Mouse (Mus musculus) hindbrain, postnatal 0 days (tissue): Measurements from ENCODE around the gene Cbln3. TPM values are rescaled to one million over a fixed set of nuclear protein-coding genes. Genes with fewer than 3 reads are reported as not detected.
A peak's percentile ranks its signal among the peaks of the same experiment; 100 is the strongest.

Experiments used
- ATAC-seq: fragments of 200-750 bp; cut with Nextera tagmentation; 2 replicates; pipeline ENCODE4 v1.8.0; 2017; ENCODE audit warnings: mild to moderate bottlenecking, moderate TSS enrichment, moderate library complexity
- DNase-seq: peaks from one replicate; pipeline ENCODE4 v3.0.0-alpha.2; 2015; ENCODE audit warnings: low spot score
- H3K27ac ChIP-seq: fragments of 300-500 bp; sonication (generic); 2 replicates; pipeline ENCODE4 v1.5.1; 2014; ENCODE audit warnings: mild to moderate bottlenecking
- H3K27me3 ChIP-seq: fragments of 300-500 bp; sonication (generic); 2 replicates; pipeline ENCODE4 v1.6.1; 2014; ENCODE audit warnings: low read length, mixed read lengths; ENCODE audit not compliant: insufficient read depth
- H3K36me3 ChIP-seq: fragments of 300-500 bp; sonication (generic); 2 replicates; pipeline ENCODE4 v1.6.1; 2014; ENCODE audit warnings: low read length, mixed read lengths; ENCODE audit not compliant: insufficient read depth
- H3K4me1 ChIP-seq: fragments of 300-500 bp; sonication (generic); 2 replicates; pipeline ENCODE4 v1.6.1; 2014; ENCODE audit warnings: antibody characterized with exemption, low read length, mixed read lengths; ENCODE audit not compliant: insufficient read depth
- H3K4me2 ChIP-seq: fragments of 300-500 bp; sonication (generic); 2 replicates; pipeline ENCODE4 v1.6.1; 2014; ENCODE audit warnings: low read depth, mild to moderate bottlenecking, low read length, moderate library complexity, mixed read lengths
- H3K4me3 ChIP-seq: fragments of 300-500 bp; sonication (generic); 2 replicates; pipeline ENCODE4 v1.5.1; 2014; ENCODE audit warnings: low read length
- H3K9ac ChIP-seq: fragments of 300-500 bp; sonication (generic); replicated peaks from 2 replicates; pipeline ENCODE4 v1.6.1; 2014; ENCODE audit warnings: mild to moderate bottlenecking, low read length, moderate library complexity, mixed read lengths
- H3K9me3 ChIP-seq: fragments of 300-500 bp; sonication (generic); 2 replicates; pipeline ENCODE4 v1.6.1; 2016; ENCODE audit warnings: low read length, mixed read lengths
- CTCF ChIP-seq: IDR thresholded peaks from 2 replicates; pipeline ENCODE4 v1.5.1; 2016; ENCODE audit warnings: antibody characterized with exemption, control low read depth, low read depth
- WGBS: fragments of 180-500 bp; shearing (Covaris S2); extraction: QIAGEN DNeasy Blood & Tissue Kit; methylation state at CpG from one replicate; pipeline ENCODE4 v1.1.7; 2014; 5-methylcytosine and 5-hydroxymethylcytosine counted together
- polyA plus RNA-seq: library from polyadenylated mRNA; unstranded; fragments of >200 nt; fragmentation: Nextera tagmentation; extraction: Ambion mirVana; gene quantifications from 2 replicates; pipeline ENCODE4 v1.2.1, GENCODE M21; 2015
- total RNA-seq: library from RNA; depleted of rRNA; stranded (reverse); fragments of >200 nt; gene quantifications from 2 replicates; pipeline ENCODE4 v1.2.3, GENCODE M21; 2014

Gene Cbln3
- total and polyA plus RNA-seq, 2 experiments from 2014 or later: 0.68 to 2.1 TPM

DNA sequence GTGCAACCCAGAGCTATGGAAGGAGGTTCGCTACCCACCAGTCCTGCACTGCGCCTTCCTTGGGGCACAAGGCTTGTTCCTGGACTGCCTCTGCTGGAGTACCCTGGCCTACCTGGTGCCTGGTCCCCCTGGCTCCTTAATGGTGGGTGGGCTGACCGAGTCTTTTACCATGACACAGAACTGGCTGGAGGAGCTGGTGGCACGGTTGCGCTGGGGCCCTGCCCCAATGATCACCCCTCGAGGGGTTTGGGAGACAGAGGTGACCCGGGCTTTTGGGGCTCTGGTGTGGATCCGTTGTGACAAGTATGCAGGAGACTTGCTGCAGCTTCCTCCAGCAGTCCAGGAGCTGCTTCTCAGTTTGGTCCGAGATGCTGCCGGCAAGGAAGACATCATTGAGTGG lies 21.2 kb downstream of the Cbln3 start:
- H3K4me3 ChIP-seq: no peak overlapping the region
- DNase-seq (no peak), ATAC-seq (no peak)
- no peak for TF ChIP-seq CTCF
- no peak overlapping the region for H3K4me2 ChIP-seq
- no peaks in the 10 kb centered on the region for H3K9me3 ChIP-seq
- WGBS: 95% methylated on average over 10 of the region's 10 CpGs
- H3K9ac ChIP-seq: no peak overlapping the region
- H3K4me1 ChIP-seq: 0 out of 2 replicates have a peak, but pooled peaks cover 6% of the 10 kb centered on the region
- H3K36me3 ChIP-seq: peaks cover 24% of the 10 kb centered on the region
- no peaks in the 10 kb centered on the region for H3K27me3 ChIP-seq
- H3K27ac ChIP-seq: 0 out of 2 replicates have a peak overlapping the region, but pooled peaks have one; percentile 7

DNA sequence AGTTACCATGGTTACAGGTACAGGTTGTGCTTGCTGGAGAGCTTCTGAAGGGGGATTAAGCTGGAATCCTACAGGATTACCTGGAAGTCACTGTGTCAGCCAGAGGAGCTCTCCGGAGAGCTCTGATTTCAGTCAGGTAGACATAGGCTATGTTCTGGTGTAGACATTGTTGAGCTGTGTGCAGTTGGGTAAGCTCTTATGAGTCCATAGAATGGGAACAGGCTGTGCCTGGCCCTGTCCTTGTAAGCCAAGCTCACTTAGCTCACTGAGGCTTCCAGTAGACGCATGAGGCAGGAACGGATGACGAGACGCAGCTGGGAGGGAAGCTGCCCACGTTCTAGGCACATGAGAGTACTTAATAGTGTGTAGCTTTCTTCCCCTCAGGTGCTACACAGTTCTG lies 22.0 kb downstream of the Cbln3 start:
- H3K27ac ChIP-seq: peak overlapping the region; percentile 7; the same call in 1 of the 2 replicates
- no peak overlapping the region for H3K4me3 ChIP-seq
- DNase-seq (no peak), ATAC-seq (no peak)
- WGBS: 79% methylated on average over 6 of the region's 6 CpGs
- H3K9me3 ChIP-seq: no peaks in the 10 kb centered on the region
- H3K4me1 ChIP-seq: 0 out of 2 replicates have a peak, but pooled peaks cover 12% of the 10 kb centered on the region
- no peak overlapping the region for H3K9ac ChIP-seq
- H3K36me3 ChIP-seq: peaks cover 22% of the 10 kb centered on the region
- H3K4me2 ChIP-seq: no peak overlapping the region
- TF ChIP-seq CTCF: no peak
- H3K27me3 ChIP-seq: no peaks in the 10 kb centered on the region

DNA sequence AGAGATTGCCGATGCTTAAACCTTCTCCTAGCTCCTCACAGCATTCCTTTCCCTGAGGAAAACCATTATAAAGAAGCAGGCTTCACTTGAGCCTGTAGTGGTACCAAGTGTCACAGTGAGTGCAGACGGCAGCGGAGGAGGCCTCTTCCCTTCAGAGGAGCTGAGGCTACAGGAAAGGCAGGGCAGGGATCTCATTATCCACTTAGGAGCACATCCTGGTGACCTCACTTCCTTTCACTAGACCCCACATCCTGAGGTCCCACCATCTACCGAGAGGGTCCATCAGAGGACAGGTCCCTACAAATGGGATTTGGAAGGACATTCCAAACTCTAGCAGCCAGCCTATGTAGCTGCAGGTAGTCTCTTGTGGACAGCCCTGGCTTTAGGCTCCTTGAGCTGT lies 26.6 kb downstream of the Cbln3 start:
- H3K9ac ChIP-seq: no peak overlapping the region
- WGBS: 80% methylated on average over 4 of the region's 4 CpGs
- H3K4me3 ChIP-seq: no peak overlapping the region
- no peak for DNase-seq
- H3K27ac ChIP-seq: no peak overlapping the region
- TF ChIP-seq CTCF: no peak
- no peaks in the 10 kb centered on the region for H3K9me3 ChIP-seq
- no peaks in the 10 kb centered on the region for H3K27me3 ChIP-seq
- no peak for ATAC-seq
- H3K4me2 ChIP-seq: peak overlapping the region; percentile 82; the same call in 1 of the 2 replicates
- no peaks in the 10 kb centered on the region for H3K36me3 ChIP-seq
- peaks cover 39% of the 10 kb centered on the region for H3K4me1 ChIP-seq

DNA sequence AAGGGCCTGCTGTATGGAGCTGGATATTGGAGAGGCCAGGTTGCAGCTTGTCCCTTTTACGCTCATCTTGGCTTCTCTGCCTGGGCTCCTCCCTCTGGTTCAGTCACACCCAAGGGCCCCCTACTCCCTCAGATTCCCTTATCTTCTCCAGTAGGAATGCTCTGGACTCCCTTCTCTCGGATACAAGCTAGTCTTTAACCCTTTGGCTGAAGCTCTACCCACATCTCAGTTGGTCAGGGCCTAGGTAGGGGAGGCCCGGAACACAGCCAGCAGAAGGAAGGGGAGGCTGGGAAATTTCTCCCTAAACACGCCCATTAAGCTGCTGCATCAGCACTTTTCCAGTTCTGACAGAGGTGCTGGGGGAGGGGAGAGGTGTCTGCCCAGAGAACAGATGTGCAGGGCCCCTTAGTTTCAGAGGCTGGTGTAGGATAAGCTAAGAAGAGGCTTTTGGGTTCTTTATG lies 29.1 kb downstream of the Cbln3 start:
- H3K9ac ChIP-seq: peak overlapping the region; percentile 66
- ATAC-seq (peak; percentile 21), DNase-seq (peak; percentile 65)
- H3K4me3 ChIP-seq: peak overlapping the region; percentile 71
- H3K4me2 ChIP-seq: peak overlapping the region; percentile 82
- H3K27me3 ChIP-seq: no peaks in the 10 kb centered on the region
- H3K9me3 ChIP-seq: no peaks in the 10 kb centered on the region
- peak overlapping the region; percentile 87 for H3K27ac ChIP-seq
- no peaks in the 10 kb centered on the region for H3K36me3 ChIP-seq
- WGBS: 2% methylated on average over 4 of the region's 4 CpGs
- peaks cover 39% of the 10 kb centered on the region for H3K4me1 ChIP-seq
- TF ChIP-seq CTCF: no peak

DNA sequence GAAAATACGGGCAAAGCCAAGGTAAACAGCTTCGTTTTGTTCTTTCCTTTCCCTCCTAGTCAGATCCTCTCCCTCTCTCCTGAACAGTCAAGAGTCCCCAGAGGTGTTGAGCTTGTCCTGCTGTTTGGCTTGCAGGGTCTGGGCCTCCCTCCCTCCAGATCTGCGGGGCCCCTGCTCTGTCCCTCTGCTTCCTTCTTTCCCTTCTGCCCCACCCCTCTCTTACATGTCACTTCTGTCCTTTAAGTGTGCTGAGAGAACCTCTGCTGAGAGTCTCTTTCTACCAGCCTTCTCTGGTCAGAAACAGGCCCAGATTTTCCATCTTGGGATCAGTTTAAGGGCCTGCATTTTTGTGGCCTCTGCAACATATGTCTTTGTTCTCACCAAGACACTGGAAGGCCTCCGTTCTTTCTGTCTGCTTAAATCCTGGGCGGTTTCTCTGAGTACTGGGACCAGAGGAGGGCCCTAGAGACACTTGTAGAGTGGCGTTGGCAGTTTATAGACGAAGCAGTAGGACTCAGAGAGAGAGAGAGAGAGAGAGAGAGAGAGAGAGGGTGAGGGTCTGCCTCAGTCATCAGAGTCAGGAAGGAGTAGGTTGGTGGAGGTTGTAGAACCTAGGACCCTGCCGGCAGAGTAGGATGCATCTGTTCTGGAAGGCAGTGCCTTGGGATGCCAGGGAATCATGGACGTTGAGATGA lies 29.6 kb downstream of the Cbln3 start:
- peak overlapping the region; percentile 87 for H3K27ac ChIP-seq
- ATAC-seq: peak; percentile 1; the same call in 1 of the 2 replicates
- H3K4me1 ChIP-seq: peaks cover 39% of the 10 kb centered on the region
- H3K9ac ChIP-seq: peak overlapping the region; percentile 66
- H3K9me3 ChIP-seq: no peaks in the 10 kb centered on the region
- WGBS: 1% methylated on average over 9 of the region's 9 CpGs
- no peak for TF ChIP-seq CTCF
- H3K36me3 ChIP-seq: no peaks in the 10 kb centered on the region
- DNase-seq: peak; percentile 27
- H3K27me3 ChIP-seq: no peaks in the 10 kb centered on the region
- H3K4me3 ChIP-seq: peak overlapping the region; percentile 71
- peak overlapping the region; percentile 82 for H3K4me2 ChIP-seq

DNA sequence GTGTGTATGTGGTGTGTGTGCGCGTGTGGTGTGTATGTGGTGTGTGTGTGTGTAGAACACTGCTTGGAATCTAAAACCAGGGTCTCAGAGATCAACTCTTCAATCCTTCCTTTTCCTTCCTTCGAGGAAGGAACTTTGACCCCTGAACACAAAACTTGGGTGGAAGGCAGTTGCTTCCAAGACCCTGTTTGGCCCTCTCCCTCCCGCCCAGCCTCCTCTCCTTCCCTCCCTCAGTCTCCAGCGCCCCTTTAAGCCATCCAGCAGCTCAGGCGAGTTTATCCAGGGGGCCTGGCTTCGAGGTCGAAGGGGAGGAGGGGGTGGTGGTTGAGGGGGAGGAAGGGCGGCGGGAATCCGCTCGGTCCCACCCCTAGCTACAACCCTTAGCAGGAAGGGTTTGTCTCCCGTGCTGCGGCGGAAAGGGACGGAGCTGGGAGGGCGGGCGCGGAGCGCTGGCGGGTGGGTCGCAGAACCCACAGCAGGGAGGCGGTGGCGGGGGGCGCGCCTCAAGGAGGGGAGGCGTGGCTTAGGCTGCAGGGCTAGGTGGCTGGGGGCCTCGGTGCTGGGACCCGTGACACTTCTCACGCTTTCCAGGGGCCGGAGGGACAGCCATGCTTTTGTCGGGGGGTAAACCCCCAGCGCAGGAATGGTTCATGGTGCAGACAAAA lies 30.4 kb downstream of the Cbln3 start, which contains the start of gene Nynrin:
Gene Nynrin (plus strand): TSS at position 390 of the 665 bp plus-strand sequence.
- Histone ChIP-seq H3K9me3 (no peaks in the 10 kb centered on the region), H3K36me3 (no peaks in the 10 kb centered on the region), H3K27me3 (no peaks in the 10 kb centered on the region), H3K4me2 (peak within 1 kb of the TSS; percentile 82), H3K4me3 (peak within 1 kb of the TSS; percentile 71), H3K4me1 (peaks cover 35% of the 10 kb centered on the region), H3K9ac (peak within 1 kb of the TSS; percentile 66), H3K27ac (peak within 1 kb of the TSS; percentile 87)
- under 1% methylated on average over 25 of the region's 33 CpGs for WGBS
- ATAC-seq (peak; percentile 79), DNase-seq (peak; percentile 75)
- no peak for TF ChIP-seq CTCF
